ENCODE assay signal across 16 mouse cellular contexts in the genomic region with DNA sequence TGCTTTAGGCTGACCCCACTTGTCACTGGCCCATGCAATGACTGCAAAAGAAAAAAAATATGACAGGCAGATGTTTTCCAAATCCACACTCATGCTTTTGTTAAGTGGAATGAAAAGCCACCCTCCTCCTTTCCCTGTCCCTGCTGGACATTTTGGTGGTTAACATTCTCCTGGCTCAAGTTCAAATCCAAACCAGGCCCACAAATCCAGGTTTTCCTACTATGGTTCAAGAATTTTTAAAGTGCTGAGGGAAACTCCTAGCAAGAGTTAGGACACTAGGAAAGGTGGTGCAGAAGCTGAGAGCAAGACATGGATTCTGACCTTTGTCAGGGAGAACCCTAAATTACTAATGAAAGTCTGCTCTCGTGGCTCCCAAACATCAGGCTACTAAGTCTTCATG.
"Had no signal": no experiment of that assay in that cellular context is flagged by ENCODE, and none has a peak within 500 bp of the region (broad histone marks: within the 10 kb centered on the region; RNA-seq: fewer than 3 reads in every experiment).

No protein-coding gene starts in this region.

- H3K36me3 ChIP-seq: neural tube, embryonic 13.5 days; neural tube, embryonic 15.5 days; stomach, embryonic 15.5 days had no signal

- DNase-seq: retina, postnatal 1 day; right cerebral cortex, adult 18-20 months; right cerebral cortex, postnatal 14 days; right cerebral cortex, postnatal 25 days; right cerebral cortex, postnatal 4 days; spleen, adult 18-20 months; thymus, adult 18-20 months; thymus, adult 2 months; thymus, postnatal 14 days; thymus, postnatal 25 days; thymus, postnatal 36 days; thymus, postnatal 4 days had no signal

- H3K4me1 ChIP-seq: stomach, embryonic 15.5 days had no signal

- H3K27ac ChIP-seq: neural tube, embryonic 13.5 days; neural tube, embryonic 15.5 days; stomach, embryonic 15.5 days; stomach, postnatal 0 days had no signal

- H3K4me3 ChIP-seq: neural tube, embryonic 13.5 days; neural tube, embryonic 15.5 days; stomach, embryonic 15.5 days had no signal

- H3K9me3 ChIP-seq: neural tube, embryonic 13.5 days; neural tube, embryonic 15.5 days; stomach, embryonic 15.5 days had no signal

- H3K4me2 ChIP-seq: neural tube, embryonic 13.5 days; neural tube, embryonic 15.5 days; stomach, embryonic 15.5 days had no signal

- H3K9ac ChIP-seq: neural tube, embryonic 13.5 days; neural tube, embryonic 15.5 days; stomach, embryonic 15.5 days had no signal

- H3K27me3 ChIP-seq: neural tube, embryonic 13.5 days; neural tube, embryonic 15.5 days; stomach, embryonic 15.5 days had no signal
